Mouse (Mus musculus) mature B cell (primary cell): ENCODE measurements around the gene Daglb.
"Not testable (repeated sequence)": the region's sequence is repeated elsewhere in the genome, so short reads cannot be mapped to it uniquely, and the experiment has no call there.

Source experiments
- in situ Hi-C: fragments of 300-500 bp; cut with MboI; formaldehyde crosslinking; loops from 2 replicates; pipeline ENCODE4 v1.14.3; 2019

Gene Daglb

GRCm38 (mm10) chr5:143487193-143487592 lies 22.8 kb downstream of the Daglb start:
- in situ Hi-C loops = no loop called here

GRCm38 (mm10) chr5:143487998-143488397 lies 23.6 kb downstream of the Daglb start:
- in situ Hi-C loops = no loop called here

- in situ Hi-C loops = no loop called here
Observed at GRCm38 (mm10) chr5:143489749-143490342, 25.5 kb downstream of the Daglb start.

- in situ Hi-C loops = no loop called here
Observed at GRCm38 (mm10) chr5:143491736-143492135, 27.4 kb downstream of the Daglb start.

GRCm38 (mm10) chr5:143493163-143493562 lies 28.8 kb downstream of the Daglb start:
- in situ Hi-C loops = no loop called here

- in situ Hi-C loops = no loop called here
Observed at GRCm38 (mm10) chr5:143495708-143496107, 31.3 kb downstream of the Daglb start.

GRCm38 (mm10) chr5:143497451-143497850 lies 33.1 kb downstream of the Daglb start:
- in situ Hi-C loops = no loop called here

- in situ Hi-C loops = no loop called here
Observed at GRCm38 (mm10) chr5:143499197-143499596, 34.8 kb downstream of the Daglb start.

GRCm38 (mm10) chr5:143499686-143500085 lies 35.3 kb downstream of the Daglb start:
- in situ Hi-C loops = no loop called here

- in situ Hi-C loops = not testable (repeated sequence)
Observed at GRCm38 (mm10) chr5:143500711-143501110, 36.3 kb downstream of the Daglb start.

- in situ Hi-C loops = no loop called here
Observed at GRCm38 (mm10) chr5:143501140-143501539, 36.8 kb downstream of the Daglb start.

- in situ Hi-C loops = no loop called here
Observed at GRCm38 (mm10) chr5:143501649-143502048, 37.3 kb downstream of the Daglb start.

GRCm38 (mm10) chr5:143502899-143503557 lies 38.6 kb downstream of the Daglb start:
- in situ Hi-C loops = no loop called here

- in situ Hi-C loops = no loop called here
Observed at GRCm38 (mm10) chr5:143503740-143504139, 39.4 kb downstream of the Daglb start.

- in situ Hi-C loops = no loop called here
Observed at GRCm38 (mm10) chr5:143504453-143504852, 40.1 kb downstream of the Daglb start.

GRCm38 (mm10) chr5:143505056-143505455 lies 40.7 kb downstream of the Daglb start:
- in situ Hi-C loops = no loop called here

GRCm38 (mm10) chr5:143505545-143505944 lies 41.2 kb downstream of the Daglb start:
- in situ Hi-C loops = no loop called here

GRCm38 (mm10) chr5:143509294-143509693 lies 44.9 kb downstream of the Daglb start:
- in situ Hi-C loops = no loop called here

- in situ Hi-C loops = no loop called here
Observed at GRCm38 (mm10) chr5:143509737-143510136, 45.4 kb downstream of the Daglb start.

GRCm38 (mm10) chr5:143511577-143511976 lies 47.2 kb downstream of the Daglb start:
- in situ Hi-C loops = no loop called here

GRCm38 (mm10) chr5:143512305-143512704 lies 47.9 kb downstream of the Daglb start:
- in situ Hi-C loops = no loop called here

GRCm38 (mm10) chr5:143514878-143515277 lies 50.5 kb downstream of the Daglb start:
- in situ Hi-C loops = no loop called here

- in situ Hi-C loops = no loop called here
Observed at GRCm38 (mm10) chr5:143517005-143517404, 52.6 kb downstream of the Daglb start.

GRCm38 (mm10) chr5:143517436-143517835 lies 53.1 kb downstream of the Daglb start:
- in situ Hi-C loops = no loop called here
